Mouse (Mus musculus): Measurements from ENCODE around the gene Disc1. TPM values are rescaled to one million over a fixed set of nuclear protein-coding genes. Genes with fewer than 3 reads are reported as not detected.

The Disc1 gene
- total and polyA plus RNA-seq, 3 experiments: not detected

DNA sequence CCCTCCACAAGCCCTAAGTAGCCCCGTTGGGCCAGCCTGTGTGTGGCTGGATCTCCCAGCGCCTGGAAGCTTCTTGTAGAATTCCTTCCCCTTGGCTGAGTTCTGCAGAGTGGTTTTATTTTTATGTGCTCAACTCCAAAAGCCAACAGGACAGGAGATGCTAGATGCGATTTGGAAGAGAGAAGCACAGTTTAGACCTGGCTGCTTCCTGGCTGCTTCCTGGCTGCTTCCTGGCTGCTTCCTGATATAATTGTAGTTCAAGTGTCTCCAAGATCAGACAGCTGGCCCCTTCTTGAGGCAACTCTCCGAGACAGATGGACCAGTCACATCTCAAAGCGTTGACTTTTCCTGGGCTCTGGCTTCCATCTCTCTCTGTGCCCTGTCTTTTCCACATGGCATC lies 139.7 kb downstream of the Disc1 start:
- no peak for DNase-seq (ENCODE audit: extremely low read depth)
- Histone ChIP-seq H3K27ac (ENCODE audit: insufficient read depth, low read depth) (no peak overlapping the region), H3K4me3 (replicated peaks in 1 of 3; ENCODE audit: low read depth in 2 of 3, low read length in 2 of 3, poor library complexity in 1 of 3) (no peak overlapping the region), H3K4me2 (ENCODE audit: insufficient read depth, low read depth, poor library complexity, severe bottlenecking) (no peak overlapping the region), H3K9me3 (replicated peaks; ENCODE audit: low read length) (no peaks in the 10 kb centered on the region), H3K79me2 (replicated peaks; ENCODE audit: control insufficient read depth, extremely low read depth, insufficient read depth, poor library complexity, severe bottlenecking) (no peaks in the 10 kb centered on the region), H3K27me3 (replicated peaks) (peaks cover 39% of the 10 kb centered on the region), H3K4me1 (ENCODE audit: control insufficient read depth in 1 of 2, insufficient read depth in 2 of 2) (peaks cover 3 to 5% of the 10 kb centered on the region in 2 experiments; a peak in 1 of 4 replicates), H3K36me3 (replicated peaks in 1 of 2; ENCODE audit: control insufficient read depth in 1 of 2, insufficient read depth in 1 of 2, low read length in 1 of 2) (no peaks in the 10 kb centered on the region), H3K9ac (ENCODE audit: insufficient read depth, low read depth) (no peak overlapping the region)
- no peak for TF ChIP-seq MAZ (IDR thresholded peaks at IDR 0.05; ENCODE audit: low read depth, low read length)
- TF ChIP-seq JUN (IDR thresholded peaks at IDR 0.05; ENCODE audit: insufficient read depth, low read depth, low read length): no peak
- no peak for TF ChIP-seq NRF1 (IDR thresholded peaks at IDR 0.05; ENCODE audit: low read depth, low read length)
- no peak for TF ChIP-seq RAD21 (IDR thresholded peaks at IDR 0.05; ENCODE audit: low read depth, low read length)
- TF ChIP-seq CHD2 (IDR thresholded peaks at IDR 0.05; ENCODE audit: low read length): no peak
- TF ChIP-seq ZC3H11A (IDR thresholded peaks at IDR 0.05; ENCODE audit: low read depth, low read length): no peak
- no peak for TF ChIP-seq ZNF384 (IDR thresholded peaks at IDR 0.05; ENCODE audit: low read depth, low read length)
- TF ChIP-seq GABPA (IDR thresholded peaks at IDR 0.05; ENCODE audit: insufficient replicate concordance, low read depth, low read length): no peak
- no peak for TF ChIP-seq MYC (IDR thresholded peaks at IDR 0.05; ENCODE audit: low read depth, low read length)
- TF ChIP-seq MEF2A (IDR thresholded peaks at IDR 0.05; ENCODE audit: borderline replicate concordance, low read depth, low read length): no peak
- no peak for TF ChIP-seq KAT2A (IDR thresholded peaks at IDR 0.05; ENCODE audit: insufficient replicate concordance, low read length)
- TF ChIP-seq JUND (conservative IDR thresholded peaks at IDR 0.05; ENCODE audit: low read depth, low read length): no peak
- dilution Hi-C loops (cut with MboI; ENCODE audit: extremely low pct_ligation_motif_present, extremely low pct_unique_long_range_greater_than_20kb, low sequenced_read_pairs) (no loop called here), in situ Hi-C loops (cut with MboI; ENCODE audit: low pct_ligation_motif_present, low pct_unique_long_range_greater_than_20kb, low sequenced_read_pairs) (loop anchor here (25.0 kb wide), 1 partner anchor 369 kb away; the partner anchor contains the start of gene Sipa1l2)

DNA sequence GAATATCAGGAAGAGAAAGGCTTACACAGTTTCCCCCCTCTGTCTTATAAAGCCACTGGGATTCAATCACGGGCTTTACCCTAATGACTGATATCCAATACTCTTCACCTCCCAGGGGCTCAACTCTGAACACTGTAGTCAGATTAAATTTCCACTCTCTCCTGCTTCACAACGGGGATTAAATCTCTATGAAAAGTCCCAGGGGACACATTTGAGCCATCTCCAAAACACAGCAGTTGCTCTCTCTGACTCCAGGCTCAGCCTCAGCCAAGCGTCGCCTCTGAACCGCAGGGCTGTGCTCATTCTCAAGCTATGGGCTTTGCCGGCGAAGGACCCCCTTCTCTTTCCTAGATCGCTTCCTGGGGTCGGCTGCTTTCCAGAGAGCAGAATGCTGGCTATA lies 141.1 kb downstream of the Disc1 start:
- H3K27ac ChIP-seq (ENCODE audit: insufficient read depth, low read depth): no peak overlapping the region
- peaks cover 3 to 5% of the 10 kb centered on the region in 2 experiments; a peak in 1 of 4 replicates for H3K4me1 ChIP-seq (ENCODE audit: control insufficient read depth in 1 of 2, insufficient read depth in 2 of 2)
- no peak overlapping the region for H3K9ac ChIP-seq (ENCODE audit: insufficient read depth, low read depth)
- no peaks in the 10 kb centered on the region for H3K79me2 ChIP-seq (replicated peaks; ENCODE audit: control insufficient read depth, extremely low read depth, insufficient read depth, poor library complexity, severe bottlenecking)
- in situ Hi-C loops (cut with MboI; ENCODE audit: low pct_ligation_motif_present, low pct_unique_long_range_greater_than_20kb, low sequenced_read_pairs): loop anchor here (25.0 kb wide), 1 partner anchor 367 kb away; the partner anchor contains the start of gene Sipa1l2
- H3K27me3 ChIP-seq (replicated peaks): peaks cover 37% of the 10 kb centered on the region
- DNase-seq (ENCODE audit: extremely low read depth): no peak
- no peak overlapping the region for H3K4me3 ChIP-seq (replicated peaks in 1 of 3; ENCODE audit: low read depth in 2 of 3, low read length in 2 of 3, poor library complexity in 1 of 3)
- dilution Hi-C loops (cut with MboI; ENCODE audit: extremely low pct_ligation_motif_present, extremely low pct_unique_long_range_greater_than_20kb, low sequenced_read_pairs): no loop called here
- H3K4me2 ChIP-seq (ENCODE audit: insufficient read depth, low read depth, poor library complexity, severe bottlenecking): no peak overlapping the region
- H3K9me3 ChIP-seq (replicated peaks; ENCODE audit: low read length): no peaks in the 10 kb centered on the region
- no peaks in the 10 kb centered on the region for H3K36me3 ChIP-seq (replicated peaks in 1 of 2; ENCODE audit: control insufficient read depth in 1 of 2, insufficient read depth in 1 of 2, low read length in 1 of 2)
- TF ChIP-seq IRF4 (IDR thresholded peaks at IDR 0.05; ENCODE audit: low read depth, low read length) (no peak), RCOR1 (conservative IDR thresholded peaks at IDR 0.05; ENCODE audit: low read depth, low read length) (no peak), HCFC1 (IDR thresholded peaks at IDR 0.05; ENCODE audit: low read depth, low read length) (no peak), BHLHE40 (IDR thresholded peaks at IDR 0.05; ENCODE audit: low read depth, low read length) (no peak), ZKSCAN1 (IDR thresholded peaks at IDR 0.05; ENCODE audit: borderline replicate concordance, low read depth, low read length) (no peak), MXI1 (IDR thresholded peaks at IDR 0.05; ENCODE audit: low read depth, low read length) (no peak), JUN (IDR thresholded peaks at IDR 0.05; ENCODE audit: insufficient read depth, low read depth, low read length) (no peak), EP300 (IDR thresholded peaks at IDR 0.05; ENCODE audit: low read length) (no peak), SMC3 (IDR thresholded peaks at IDR 0.05; ENCODE audit: low read depth, low read length) (no peak), POLR2AphosphoS2 (IDR thresholded peaks at IDR 0.05; ENCODE audit: low read depth, low read length) (no peak), ZNF384 (IDR thresholded peaks at IDR 0.05; ENCODE audit: low read depth, low read length) (no peak), GABPA (IDR thresholded peaks at IDR 0.05; ENCODE audit: insufficient replicate concordance, low read depth, low read length) (no peak), CHD1 (IDR thresholded peaks at IDR 0.05; ENCODE audit: low read depth, low read length) (no peak), TBP (conservative IDR thresholded peaks at IDR 0.05; ENCODE audit: low read depth, low read length) (no peak), UBTF (IDR thresholded peaks at IDR 0.05; ENCODE audit: low read depth, low read length) (no peak), JUND (conservative IDR thresholded peaks at IDR 0.05; ENCODE audit: low read depth, low read length) (no peak), ZC3H11A (IDR thresholded peaks at IDR 0.05; ENCODE audit: low read depth, low read length) (no peak), PAX5 (IDR thresholded peaks at IDR 0.05; ENCODE audit: low read length) (no peak), CHD2 (IDR thresholded peaks at IDR 0.05; ENCODE audit: low read length) (no peak), RAD21 (IDR thresholded peaks at IDR 0.05; ENCODE audit: low read depth, low read length) (no peak)
